Mouse (Mus musculus) B cell, adult 2 months (primary cell): ENCODE measurements around the gene Plce1.
"Not testable (repeated sequence)": the region's sequence is repeated elsewhere in the genome, so short reads cannot be mapped to it uniquely, and the experiment has no call there.

Source experiments
- DNase-seq, 2 experiments: peaks; one replicate each; pipeline ENCODE4 v3.0.0; 2022

Gene Plce1

GRCm38 (mm10) chr19:38504597-38504996, 23.7 kb downstream of the Plce1 start:
- no peak for DNase-seq

DNA sequence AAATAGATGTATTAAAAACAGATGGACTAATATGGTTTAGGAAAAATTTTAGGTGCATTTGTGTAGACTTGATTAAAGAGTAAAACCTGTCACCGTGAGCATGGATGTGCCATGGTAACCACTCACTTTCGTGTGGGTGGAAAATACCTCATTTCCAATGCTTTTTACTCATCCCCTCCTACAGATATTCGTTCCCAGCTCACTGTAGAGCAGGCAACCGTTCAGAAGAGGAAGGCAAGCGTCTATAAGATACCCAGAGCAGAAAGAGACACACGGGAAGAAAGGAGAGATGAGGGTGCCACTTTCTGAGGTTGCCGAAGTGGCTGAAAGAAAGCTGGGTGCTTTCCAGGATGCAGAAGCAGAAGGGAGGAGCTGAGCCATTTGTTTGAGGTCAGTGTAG, 25.2 kb downstream of the Plce1 start:
- no peak for DNase-seq

- no peak for DNase-seq
Measured at GRCm38 (mm10) chr19:38507251-38507965, 26.5 kb downstream of the Plce1 start.

DNA sequence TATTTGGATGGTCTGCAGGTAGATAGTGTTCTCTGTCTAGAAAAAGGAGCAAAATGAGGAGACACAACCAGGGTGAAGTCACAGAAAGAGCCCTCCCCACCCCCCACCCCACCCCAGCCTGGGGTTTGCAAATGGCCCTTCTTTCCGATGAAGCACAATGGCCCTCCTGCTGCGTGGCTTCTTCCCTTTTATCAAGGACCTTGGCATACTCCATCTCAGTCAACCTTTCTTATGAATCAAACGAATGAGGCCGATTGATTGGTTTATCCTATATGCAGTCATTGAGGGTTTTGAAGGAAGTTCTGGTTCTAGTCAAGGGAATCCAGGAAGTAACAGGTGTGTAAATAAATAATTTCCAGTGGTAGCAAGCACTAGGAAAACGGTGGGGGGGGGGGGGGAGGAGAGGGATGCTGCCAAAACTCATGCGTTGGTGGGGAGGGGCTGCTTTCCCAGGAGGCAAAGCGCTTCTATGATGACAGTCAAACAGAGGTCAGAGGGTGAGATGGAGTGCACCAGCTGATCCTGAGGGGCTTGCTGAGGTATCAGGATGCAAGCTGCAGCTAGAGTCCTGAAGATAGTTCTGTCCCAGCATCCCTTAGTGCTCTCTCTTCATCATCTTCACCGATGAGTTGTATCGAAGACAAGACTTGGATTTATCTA, 27.2 kb downstream of the Plce1 start:
- DNase-seq = no peak

DNA sequence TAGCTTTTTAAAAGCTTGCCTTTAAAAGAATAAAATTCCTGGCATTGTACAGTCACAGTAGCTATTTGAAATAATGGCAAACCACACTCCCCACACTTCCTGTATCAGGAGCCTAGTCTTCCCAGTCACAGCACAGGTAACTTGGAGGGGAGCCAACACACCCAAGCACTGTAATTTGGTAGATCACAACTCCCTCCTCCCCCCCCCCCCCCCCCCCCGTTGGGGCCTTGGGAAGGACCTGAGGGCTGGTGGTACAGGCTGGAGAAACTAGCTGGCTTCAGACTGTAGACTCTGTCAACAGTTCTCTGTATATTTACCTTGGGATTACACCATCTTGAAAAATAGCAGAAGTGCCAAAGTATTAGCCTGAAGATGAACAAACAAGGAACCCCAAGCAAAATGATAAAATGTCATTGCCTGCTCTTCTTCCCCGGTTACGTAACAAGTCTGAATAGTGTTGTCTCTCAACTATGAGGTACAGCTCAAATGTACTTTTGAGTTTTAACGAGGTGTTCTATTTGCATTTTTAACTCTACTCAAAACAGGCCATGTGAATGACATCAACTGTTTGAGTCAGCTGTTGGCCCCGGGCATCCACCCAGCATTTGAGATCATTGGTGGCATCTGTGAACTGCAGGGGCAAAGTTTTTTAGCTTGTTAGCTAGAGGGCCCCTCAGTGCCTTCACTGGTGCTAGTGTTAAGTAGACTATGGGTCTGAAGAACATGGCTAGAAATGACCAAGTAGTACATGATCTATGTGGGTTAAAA, 33.7 kb downstream of the Plce1 start:
- DNase-seq = no peak

DNA sequence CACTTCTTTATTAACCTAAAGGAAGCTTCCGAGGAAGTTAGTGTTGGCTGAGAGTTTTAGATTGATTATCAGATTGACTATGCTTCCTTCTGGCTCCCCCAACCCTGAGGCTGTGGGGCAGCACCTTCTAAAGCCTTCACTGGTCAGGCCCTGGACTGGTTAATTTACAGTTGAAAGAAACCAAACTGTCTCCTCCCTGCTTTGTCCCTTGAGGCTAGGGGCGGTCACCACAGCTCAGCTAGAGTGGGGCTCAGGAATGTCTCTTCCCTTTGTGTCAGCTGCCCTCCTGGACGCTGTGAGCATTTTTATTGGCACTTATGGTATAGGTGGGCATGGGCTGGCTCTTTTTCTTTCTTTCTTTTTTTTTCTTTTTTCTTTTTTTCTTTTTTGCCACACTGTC, 45.9 kb downstream of the Plce1 start:
- no peak for DNase-seq

GRCm38 (mm10) chr19:38527475-38527874, 46.6 kb downstream of the Plce1 start:
- no peak for DNase-seq

GRCm38 (mm10) chr19:38533230-38533629, 52.3 kb downstream of the Plce1 start:
- no peak for DNase-seq

GRCm38 (mm10) chr19:38539338-38539737, 58.4 kb downstream of the Plce1 start:
- DNase-seq = no peak

DNA sequence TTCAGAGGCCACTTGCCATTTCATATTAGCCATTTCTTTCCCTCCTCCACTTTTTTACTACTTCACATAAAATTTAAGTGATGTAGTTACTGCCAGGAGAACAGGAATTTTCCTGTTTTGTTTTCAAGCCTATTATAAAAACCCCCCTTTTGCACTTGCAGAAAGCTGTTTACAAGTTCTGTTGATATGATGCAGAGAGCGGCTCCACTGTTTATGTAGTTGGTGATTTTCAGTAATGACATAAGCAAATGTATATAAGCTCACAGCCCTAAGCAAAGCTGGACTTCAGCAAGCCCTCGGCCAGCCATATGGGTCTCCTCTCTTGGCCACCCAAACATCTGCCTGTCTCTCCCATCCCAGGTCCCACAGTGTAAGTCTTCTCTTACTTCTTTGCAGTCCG, 59.6 kb downstream of the Plce1 start:
- no peak for DNase-seq

GRCm38 (mm10) chr19:38549487-38550058, 68.7 kb downstream of the Plce1 start:
- DNase-seq = no peak

- no peak for DNase-seq
Measured at GRCm38 (mm10) chr19:38553551-38553950, 72.6 kb downstream of the Plce1 start.

GRCm38 (mm10) chr19:38555399-38555798, 74.5 kb downstream of the Plce1 start:
- no peak for DNase-seq

GRCm38 (mm10) chr19:38558816-38559215, 77.9 kb downstream of the Plce1 start:
- DNase-seq = no peak

- not testable (repeated sequence) for DNase-seq
Measured at GRCm38 (mm10) chr19:38561887-38562286, 81.0 kb downstream of the Plce1 start.

- no peak for DNase-seq
Measured at GRCm38 (mm10) chr19:38566156-38566555, 85.2 kb downstream of the Plce1 start.

DNA sequence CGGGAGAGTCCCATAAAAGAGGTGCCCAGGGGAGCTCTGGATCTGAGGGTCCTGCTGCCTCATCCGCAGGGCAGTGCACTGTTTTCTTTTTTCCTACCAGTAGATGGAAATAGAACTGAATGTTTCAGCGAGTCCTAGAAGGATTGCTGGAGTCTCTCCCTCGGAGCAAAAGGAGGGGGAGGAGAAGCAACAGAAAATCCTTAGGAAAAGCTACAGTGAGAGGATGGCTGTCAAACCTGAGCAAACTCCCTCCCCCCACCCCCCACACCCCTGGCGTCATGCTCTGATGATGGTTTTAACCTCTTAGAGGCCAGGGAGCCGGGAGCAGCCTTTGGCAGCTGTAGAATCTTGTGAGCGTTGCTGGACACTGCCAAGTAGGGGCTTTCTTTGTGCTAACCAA, 85.8 kb downstream of the Plce1 start:
- no peak for DNase-seq

- no peak for DNase-seq
Measured at GRCm38 (mm10) chr19:38567331-38567730, 86.4 kb downstream of the Plce1 start.

DNA sequence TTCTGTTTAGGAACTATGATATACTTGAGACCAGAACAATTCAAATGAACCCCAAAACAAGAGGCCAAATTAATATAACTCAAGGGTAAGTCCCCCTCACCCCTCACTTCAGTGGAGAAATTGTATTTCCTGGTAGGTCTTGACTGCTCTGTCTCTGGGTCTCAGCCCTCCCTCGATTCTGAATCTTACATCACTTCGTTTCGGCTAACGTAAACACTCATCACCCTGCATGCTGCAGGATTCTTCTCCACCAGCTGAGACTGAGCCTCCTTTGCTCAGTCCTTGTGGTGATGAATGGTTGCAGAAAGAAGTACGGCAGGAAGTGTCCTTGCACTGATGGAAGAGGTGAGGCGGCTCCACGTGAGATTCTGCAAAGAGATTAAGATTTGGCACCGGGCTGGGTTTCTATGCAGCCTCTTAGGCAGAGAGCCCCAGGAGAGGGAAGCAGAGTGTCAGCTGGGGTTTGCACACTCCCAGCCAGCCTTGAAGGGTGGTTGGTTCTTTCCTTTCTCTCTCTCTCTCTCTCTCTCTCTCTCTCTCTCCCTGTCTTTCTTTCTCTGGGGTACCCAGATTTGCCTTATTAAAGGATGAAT, 97.7 kb downstream of the Plce1 start:
- no peak for DNase-seq

DNA sequence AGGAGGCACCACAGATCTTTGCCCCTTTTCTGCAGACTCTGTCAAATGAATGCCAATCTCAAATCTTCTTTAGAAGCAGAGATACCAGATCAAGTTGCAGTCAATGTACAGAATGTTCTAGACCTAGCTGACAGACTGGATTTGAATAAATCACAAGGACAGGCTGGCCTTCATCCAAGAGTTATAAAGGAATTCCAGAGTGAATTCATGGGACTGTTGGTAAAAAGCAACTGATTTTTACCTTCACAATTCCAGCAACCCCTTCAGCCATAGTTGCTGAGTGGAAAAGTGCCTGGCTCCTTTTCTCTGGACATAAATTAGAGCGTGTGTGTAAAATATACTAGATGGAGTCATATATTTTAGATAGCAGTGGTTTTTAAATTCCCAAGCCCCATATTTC, 102.0 kb downstream of the Plce1 start:
- DNase-seq = no peak

DNA sequence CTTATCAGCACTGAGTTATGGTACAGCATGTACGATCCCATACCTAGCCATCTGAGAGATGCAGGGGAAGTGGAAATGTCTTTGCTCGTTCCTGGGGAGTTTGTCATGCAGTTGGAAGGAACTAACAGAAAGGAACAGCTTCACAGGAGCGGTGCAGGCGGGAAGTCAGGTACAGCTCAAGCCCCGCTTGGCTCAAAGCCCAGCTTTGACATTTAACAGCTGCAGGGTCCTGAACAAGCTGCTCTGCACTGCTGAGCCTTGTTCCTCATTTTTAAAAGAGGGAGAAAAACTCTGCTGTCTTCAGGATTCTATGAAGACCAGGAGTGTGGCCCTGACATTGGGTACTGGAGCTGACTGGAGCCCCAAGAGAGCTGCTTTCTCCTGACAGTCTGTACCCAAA, 106.7 kb downstream of the Plce1 start:
- no peak for DNase-seq

DNA sequence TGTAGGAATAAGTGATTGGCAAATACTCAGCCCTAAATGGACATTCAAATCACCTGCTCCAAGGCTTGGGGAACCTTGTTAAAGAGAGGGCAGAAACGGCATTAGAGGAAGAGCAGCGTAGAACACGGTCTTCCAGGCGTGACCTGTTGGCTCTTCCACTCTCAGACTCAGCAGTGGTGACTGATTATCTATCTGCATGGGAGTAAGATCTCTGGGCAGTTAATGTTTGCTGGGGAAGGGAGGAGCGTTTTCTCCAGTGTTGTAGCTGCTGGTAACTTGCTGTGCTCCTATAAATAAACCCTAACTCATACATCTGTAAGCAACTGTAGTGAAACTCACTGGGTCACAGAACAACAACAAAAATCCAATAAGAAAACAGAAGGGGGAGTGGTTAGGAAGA, 108.6 kb downstream of the Plce1 start:
- no peak for DNase-seq

GRCm38 (mm10) chr19:38589941-38590340, 109.0 kb downstream of the Plce1 start:
- DNase-seq = no peak
